Mouse (Mus musculus): ENCODE data around the gene Topaz1.

DNA sequence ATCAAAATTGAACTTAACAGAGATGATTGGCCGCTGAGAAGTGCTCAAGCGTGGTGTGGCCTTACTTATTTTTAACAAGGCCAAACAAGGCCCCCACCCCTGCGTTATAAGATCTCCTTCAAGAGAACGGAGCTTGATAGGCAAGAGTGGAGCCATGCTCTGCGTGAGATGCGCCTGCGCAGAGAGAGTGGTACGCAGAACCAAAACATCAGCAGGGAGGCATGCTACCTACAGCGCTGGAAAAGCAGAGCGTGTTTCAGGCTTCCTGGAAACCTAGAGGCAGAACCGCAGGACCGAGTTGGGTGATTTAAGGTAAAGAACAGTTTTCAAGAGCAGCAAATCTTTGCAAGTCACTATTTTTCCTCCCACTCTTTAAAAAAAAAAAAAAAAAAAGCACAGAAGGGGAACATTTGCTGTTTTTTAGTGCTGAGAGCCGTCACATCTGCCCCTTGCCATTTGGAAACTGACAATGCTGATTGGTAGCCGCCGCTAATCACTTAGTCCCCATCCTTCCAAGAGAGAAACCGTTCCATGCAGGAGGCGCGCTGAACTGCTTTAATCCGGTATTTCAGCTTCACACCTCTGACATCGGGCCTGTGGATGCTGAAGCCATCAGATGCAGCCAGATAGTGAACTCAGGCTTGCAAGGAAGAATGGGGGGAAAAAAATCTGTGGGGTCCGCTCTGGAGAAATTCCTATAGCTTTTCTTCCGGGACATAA, 21.9 kb upstream of the Topaz1 start:
- TF ChIP-seq CTCF (IDR thresholded peaks at IDR 0.05; ENCODE audit: low read depth), result no peak
- TF ChIP-seq EP300 (IDR thresholded peaks at IDR 0.05; ENCODE audit: low read depth), result no peak

Data from liver, postnatal 0 days (tissue).